ENCODE assay signal across 21 mouse cellular contexts in the genomic region with DNA sequence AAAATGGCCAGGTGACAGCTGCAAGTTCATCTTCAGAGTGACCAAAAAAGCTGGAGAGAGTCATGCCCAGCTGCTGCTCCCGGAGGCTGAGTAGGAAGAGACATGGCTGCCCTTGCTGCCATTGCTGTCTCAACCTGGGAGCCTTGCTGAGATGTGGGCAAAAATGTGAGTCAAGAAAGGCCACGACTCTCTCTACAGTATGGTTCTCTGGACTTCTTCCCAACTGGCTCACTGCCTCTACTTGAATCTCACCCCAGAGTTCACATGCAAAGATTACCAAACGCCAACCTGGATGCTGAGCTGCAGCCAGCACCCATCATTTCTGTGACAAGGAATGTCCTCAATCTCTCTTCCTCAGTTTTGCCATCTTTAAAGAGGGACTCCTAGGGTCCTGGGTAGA. TPM values are rescaled to one million over a fixed set of nuclear protein-coding genes. Genes with fewer than 3 reads are reported as not detected.
DNase-seq lines count a peak whose midpoint lies in the region; ATAC-seq and TF ChIP-seq lines count a peak whose summit lies in the region.
"Had no signal": no experiment of that assay in that cellular context is flagged by ENCODE, and none has a peak within 500 bp of the region (broad histone marks: within the 10 kb centered on the region; RNA-seq: fewer than 3 reads in every experiment).

No protein-coding gene starts in this region.

- peaks cover 42% of the 10 kb centered on the region for H3K4me1 ChIP-seq in heart, adult 2 months (ENCODE audit: control insufficient read depth, insufficient read depth, low read length)
- peaks cover 71 to 86% of the 10 kb centered on the region in 2 experiments for H3K4me1 ChIP-seq in liver, embryonic 14.5 days (replicated peaks; ENCODE audit: control insufficient read depth in 2 of 2, insufficient read depth in 2 of 2, low read length in 1 of 2)

- no peak overlapping the region for H3K4me2 ChIP-seq in liver, embryonic 14.5 days (ENCODE audit: low read depth)
- H3K4me2 ChIP-seq: embryonic facial prominence, embryonic 13.5 days; hindbrain, embryonic 14.5 days; lung, embryonic 14.5 days; midbrain, embryonic 15.5 days had no signal

- H3K4me3 ChIP-seq in heart, adult 2 months, result no peak overlapping the region
- H3K4me3 ChIP-seq in left cerebral cortex, adult 2 months, result no peak overlapping the region
- H3K4me3 ChIP-seq in liver, embryonic 14.5 days (ENCODE audit: insufficient read depth in 1 of 2, low read depth in 2 of 2, low read length in 2 of 2), result no peak overlapping the region
- H3K4me3 ChIP-seq: embryonic facial prominence, embryonic 13.5 days; forebrain, embryonic 10.5 days; midbrain, embryonic 15.5 days had no signal

- no peaks in the 10 kb centered on the region for H3K36me3 ChIP-seq in heart, adult 2 months (ENCODE audit: control insufficient read depth, insufficient read depth, low read length)
- H3K36me3 ChIP-seq in liver, embryonic 14.5 days (replicated peaks; ENCODE audit: control insufficient read depth, insufficient read depth, low read depth), result no peaks in the 10 kb centered on the region
- H3K36me3 ChIP-seq: embryonic facial prominence, embryonic 13.5 days; forebrain, embryonic 10.5 days; midbrain, embryonic 15.5 days had no signal

- no peaks in the 10 kb centered on the region for H3K9me3 ChIP-seq in liver, embryonic 14.5 days (ENCODE audit: control insufficient read depth, low read length)
- H3K9me3 ChIP-seq: embryonic facial prominence, embryonic 13.5 days; forebrain, embryonic 10.5 days; midbrain, embryonic 15.5 days had no signal

- TF ChIP-seq CTCF in heart, adult 2 months (IDR thresholded peaks at IDR 0.05), result no peak
- TF ChIP-seq CTCF in left cerebral cortex, adult 2 months (IDR thresholded peaks at IDR 0.05), result no peak
- TF ChIP-seq CTCF in liver, embryonic 14.5 days (IDR thresholded peaks at IDR 0.05; ENCODE audit: low read depth), result no peak

- peak in 1 of 2 experiments; percentile 35 for DNase-seq in heart, adult 2 months
- no peak for DNase-seq in heart, adult 9 months (ENCODE audit: low spot score in 2 of 2)
- DNase-seq in left cerebral cortex, adult 2 months (ENCODE audit: extremely low spot score in 1 of 2, low spot score in 2 of 2), result no peak
- no peak for DNase-seq in left cerebral cortex, adult 18-20 months (ENCODE audit: low spot score in 2 of 2)
- DNase-seq in cerebellum, postnatal 14 days, result peak; percentile 75 to 79
- no peak for DNase-seq in liver, embryonic 14.5 days (ENCODE audit: low read depth in 3 of 3, low spot score in 3 of 3)
- no peak for DNase-seq in thymus, postnatal 14 days
- no peak for DNase-seq in left cerebral cortex, postnatal 10 days (ENCODE audit: extremely low spot score in 1 of 2, low spot score in 2 of 2)
- DNase-seq: kidney, postnatal 10 days; layer of hippocampus, adult 9-11 months; lung, embryonic 14.5 days; thymus, postnatal 4 days had no signal

- H3K27ac ChIP-seq in heart, adult 2 months, result peak overlapping the region; percentile 92
- peak overlapping the region; percentile 77 for H3K27ac ChIP-seq in left cerebral cortex, adult 2 months
- peak overlapping the region; percentile 94 for H3K27ac ChIP-seq in liver, embryonic 14.5 days
- H3K27ac ChIP-seq: embryonic facial prominence, embryonic 13.5 days; hindbrain, embryonic 14.5 days; midbrain, embryonic 15.5 days had no signal

- 0 out of 2 replicates have a peak, but pooled peaks have one; percentile 33 for TF ChIP-seq EP300 in heart, adult 2 months (IDR thresholded peaks at IDR 0.05; ENCODE audit: insufficient read depth, low read depth, low read length)
- TF ChIP-seq EP300 in liver, embryonic 14.5 days (IDR thresholded peaks at IDR 0.05; ENCODE audit: low read depth), result no peak

- no peak for TF ChIP-seq POLR2A in heart, adult 2 months (IDR thresholded peaks at IDR 0.05; ENCODE audit: insufficient read depth, low read depth, low read length)

- ATAC-seq in liver, embryonic 14.5 days (ENCODE audit: insufficient read depth), result no peak
- ATAC-seq: CD4-positive, CD25-positive, alpha-beta regulatory T cell, adult 4 months; intestine, postnatal 0 days; midbrain, embryonic 15.5 days had no signal

- H3K27me3 ChIP-seq in heart, adult 2 months (ENCODE audit: control insufficient read depth, insufficient read depth, low read length), result no peaks in the 10 kb centered on the region
- no peaks in the 10 kb centered on the region for H3K27me3 ChIP-seq in liver, embryonic 14.5 days (ENCODE audit: control insufficient read depth, insufficient read depth, low read length)
- H3K27me3 ChIP-seq: embryonic facial prominence, embryonic 13.5 days; midbrain, embryonic 15.5 days had no signal

- no peak overlapping the region for H3K9ac ChIP-seq in heart, adult 2 months (ENCODE audit: low read depth, low read length)
- H3K9ac ChIP-seq in liver, embryonic 14.5 days (replicated peaks), result no peak overlapping the region
- H3K9ac ChIP-seq: embryonic facial prominence, embryonic 13.5 days; hindbrain, embryonic 14.5 days; lung, embryonic 14.5 days; midbrain, embryonic 15.5 days had no signal

- 52% methylated on average over 3 of the region's 3 CpGs for WGBS in heart, adult 2 months
- 83% methylated on average over 3 of the region's 3 CpGs for WGBS in liver, embryonic 14.5 days (ENCODE audit: insufficient replicate concordance)

- H3K79me2 ChIP-seq in heart, adult 2 months (replicated peaks; ENCODE audit: control insufficient read depth, insufficient read depth, low read length), result no peaks in the 10 kb centered on the region

- intact Hi-C loops in heart, adult 2 months (cut with DNase I), result no loop called here
- intact Hi-C loops in left cerebral cortex, adult 2 months (cut with DNase I), result no loop called here
- intact Hi-C loops in left cerebral cortex, postnatal 10 days (cut with DNase I), result no loop called here

RNA-seq across cellular contexts. Expression of a gene that starts 5.2 kb away (rescaled TPM):
- total RNA-seq in heart, adult 2 months (2021), result 10 to 100 TPM; 29.9 to 31.0 TPM
- polyA plus RNA-seq in heart, adult 2 months (2012; rRNA removed), result 33.5 and 35.9 TPM in 2 replicates
- 10 to 100 TPM; 26.2 to 28.3 TPM for total RNA-seq in left cerebral cortex, adult 2 months (2021)
- 10 to 100 TPM; 18.7 to 22.2 TPM for total RNA-seq in left cerebral cortex, adult 18-20 months (2021)
- polyA plus RNA-seq in liver, embryonic 14.5 days (2012; rRNA removed), result 40.1 and 45.3 TPM in 2 replicates
- polyA plus RNA-seq in liver, embryonic 14.5 days (2014; fragmentation: Nextera tagmentation; extraction: Ambion mirVana), result 78.2 and 85.2 TPM in 2 replicates
- total RNA-seq in left cerebral cortex, postnatal 10 days (2021), result 10 to 100 TPM; 10.0 to 11.5 TPM

RNA-seq across cellular contexts. Expression of a gene that starts 26.9 kb away (rescaled TPM):
- not detected for total RNA-seq in heart, adult 2 months (2021)
- 0.16 TPM in 1 of 2 replicates, not detected in the other for polyA plus RNA-seq in heart, adult 2 months (2012; rRNA removed)
- not detected for total RNA-seq in left cerebral cortex, adult 2 months (2021)
- not detected for total RNA-seq in left cerebral cortex, adult 18-20 months (2021)
- 0.08 and 0.09 TPM in 2 replicates for polyA plus RNA-seq in liver, embryonic 14.5 days (2012; rRNA removed)
- polyA plus RNA-seq in liver, embryonic 14.5 days (2014; fragmentation: Nextera tagmentation; extraction: Ambion mirVana), result not detected in 2 replicates
- under 1 TPM; 0.26 to 0.60 TPM for total RNA-seq in left cerebral cortex, postnatal 10 days (2021)
- total RNA-seq: MEL had no signal
- polyA plus RNA-seq: CD4-positive, CD25-positive, alpha-beta regulatory T cell, adult 4 months; embryonic facial prominence, embryonic 13.5 days; forebrain, embryonic 10.5 days; intestine, postnatal 0 days; lung, embryonic 14.5 days had no signal

RNA-seq across cellular contexts. Expression of a gene that starts 47.1 kb away (rescaled TPM):
- total RNA-seq in heart, adult 2 months (2021), result 1 to 10 TPM; 9.3 to 9.4 TPM
- polyA plus RNA-seq in heart, adult 2 months (2012; rRNA removed), result 14.5 and 17.0 TPM in 2 replicates
- total RNA-seq in left cerebral cortex, adult 2 months (2021), result 10 to 100 TPM; 15.8 to 23.8 TPM
- 10 to 100 TPM; 27.5 to 28.4 TPM for total RNA-seq in left cerebral cortex, adult 18-20 months (2021)
- 1.1 TPM in 2 replicates for polyA plus RNA-seq in liver, embryonic 14.5 days (2012; rRNA removed)
- 1.1 and 1.6 TPM in 2 replicates for polyA plus RNA-seq in liver, embryonic 14.5 days (2014; fragmentation: Nextera tagmentation; extraction: Ambion mirVana)
- total RNA-seq in left cerebral cortex, postnatal 10 days (2021), result 10 to 100 TPM; 15.6 to 15.8 TPM
- total RNA-seq: common myeloid progenitor, adult 5-6 weeks; megakaryocyte, adult 5-6 weeks; MEL had no signal
- polyA plus RNA-seq: CD4-positive, CD25-positive, alpha-beta regulatory T cell, adult 4 months had no signal

Comparison
In these comparisons a context has a peak if more than half of its experiments do, and no peak if none do; other contexts are left out.
1. DNase-seq: peak in cerebellum, postnatal 14 days (2 of 2); none in heart, adult 9 months (0 of 2), left cerebral cortex, adult 2 months (0 of 2), left cerebral cortex, adult 18-20 months (0 of 2), liver, embryonic 14.5 days (0 of 3), thymus, postnatal 14 days (single experiment) and left cerebral cortex, postnatal 10 days (0 of 2).
2. Peak in every context shown above with its lines, with median percentiles within 50 percentile points of each other: H3K27ac ChIP-seq.